Mouse (Mus musculus) embryonic fibroblast, embryonic 13.5 days (primary cell): ENCODE data around the gene Rbms1.

ENCODE experiments used
- CTCF ChIP-seq: IDR thresholded peaks from 2 replicates; pipeline ENCODE4 v1.5.1; 2011; ENCODE audit warnings: mild to moderate bottlenecking, control low read depth, low read length, moderate library complexity, borderline replicate concordance; ENCODE audit not compliant: insufficient read depth
- POLR2A ChIP-seq: IDR thresholded peaks from 2 replicates; pipeline ENCODE4 v1.6.1; 2011; ENCODE audit warnings: low read depth, mild to moderate bottlenecking, control low read depth, low read length, moderate library complexity

DNA sequence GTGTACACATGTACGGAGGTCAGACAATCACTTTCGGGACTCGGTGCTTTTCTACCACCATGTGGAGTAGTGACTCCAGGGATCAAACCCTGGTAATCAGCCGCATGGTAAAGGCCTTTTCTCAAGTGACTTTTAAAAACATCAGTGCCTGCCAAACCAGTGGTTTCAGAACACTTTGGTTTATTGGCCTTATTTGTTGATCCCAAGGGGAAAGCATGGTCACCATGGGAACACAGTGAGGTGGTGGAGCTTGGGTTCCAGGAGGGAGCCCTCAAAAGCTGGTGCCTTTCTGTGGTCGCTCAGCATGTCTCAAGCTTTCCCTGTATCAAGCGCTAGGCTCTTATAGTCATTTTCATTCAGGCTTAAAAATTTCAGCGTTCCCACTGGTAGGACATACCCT is 126.8 kb downstream of the Rbms1 start:
- TF ChIP-seq POLR2A: no peak
- no peak for TF ChIP-seq CTCF
